Mouse (Mus musculus): ENCODE data around the gene Olfr393. TPM values are rescaled to one million over a fixed set of nuclear protein-coding genes. Genes with fewer than 3 reads are reported as not detected.

Olfr393 gene
- not detected in 2 replicates for polyA plus RNA-seq (2012; rRNA removed)

DNA sequence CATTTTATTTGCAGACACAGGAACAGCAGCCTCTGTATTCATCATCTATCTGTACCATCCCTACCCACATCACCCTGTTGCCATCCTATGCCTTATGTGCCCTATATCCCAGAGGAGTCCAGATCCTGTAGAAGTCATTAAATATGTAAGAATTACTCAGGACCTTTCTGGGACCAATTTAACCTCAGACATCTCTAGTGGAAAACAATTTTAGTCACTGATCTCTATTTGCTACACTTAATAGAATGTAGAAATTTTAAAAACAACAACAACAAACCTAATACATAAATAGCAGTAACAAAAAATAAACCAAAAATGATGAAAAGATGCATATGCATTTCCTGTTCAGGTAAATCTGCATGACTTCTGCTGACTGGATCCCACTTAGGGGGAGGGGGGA lies at the start of gene Olfr393:
Gene Olfr393, minus strand, starts transcription at position 101 of the 400 bp plus-strand sequence.
- Histone ChIP-seq H3K4me1 (ENCODE audit: control insufficient read depth, insufficient read depth, insufficient read length) (no peaks in the 10 kb centered on the region), H3K36me3 (ENCODE audit: control insufficient read depth, insufficient read depth, low read length) (no peaks in the 10 kb centered on the region), H3K27me3 (ENCODE audit: control insufficient read depth, insufficient read depth, low read length) (no peaks in the 10 kb centered on the region), H3K4me3 (ENCODE audit: extremely low read depth, insufficient read depth, insufficient read length) (no peak within 1 kb of the TSS), H3K27ac (ENCODE audit: insufficient read depth, low read length) (no peak within 1 kb of the TSS)
- no peak for TF ChIP-seq POLR2A (IDR thresholded peaks at IDR 0.05; ENCODE audit: low read depth, low read length)
- TF ChIP-seq CTCF (IDR thresholded peaks at IDR 0.05; ENCODE audit: extremely low read depth, insufficient read depth, insufficient read length, insufficient replicate concordance), result no peak
- no peak for DNase-seq (ENCODE audit: low read depth in 1 of 2, low spot score in 2 of 2)

DNA sequence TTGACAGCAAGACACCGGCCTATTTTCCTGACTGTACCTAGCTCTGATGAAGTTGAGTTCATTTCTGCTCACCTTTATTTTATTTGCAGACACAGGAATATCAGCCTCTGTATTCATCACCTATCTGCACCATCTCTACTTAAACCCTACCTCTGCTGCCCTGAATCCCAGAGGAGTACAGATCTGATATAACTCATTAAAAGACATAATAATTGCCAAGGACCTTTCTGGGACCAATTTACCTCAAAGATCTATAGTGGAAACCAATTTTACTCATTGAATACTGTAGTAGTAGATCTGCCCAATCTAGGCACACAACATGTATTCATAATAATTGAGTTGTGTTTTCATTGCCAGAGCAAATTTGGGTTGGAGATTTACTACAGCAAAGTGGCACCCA lies 39.4 kb upstream of the Olfr393 start, which contains the start of gene Olfr394:
Gene Olfr394, minus strand, starts transcription at position 101 of the 400 bp plus-strand sequence.
- H3K27ac ChIP-seq (ENCODE audit: insufficient read depth, low read length), result no peak within 1 kb of the TSS
- H3K27me3 ChIP-seq (ENCODE audit: control insufficient read depth, insufficient read depth, low read length), result no peaks in the 10 kb centered on the region
- DNase-seq (ENCODE audit: low read depth in 1 of 2, low spot score in 2 of 2), result no peak
- WGBS, result 95% methylated on average over 1 of the region's 1 CpGs
- no peaks in the 10 kb centered on the region for H3K4me1 ChIP-seq (ENCODE audit: control insufficient read depth, insufficient read depth, insufficient read length)
- TF ChIP-seq CTCF (IDR thresholded peaks at IDR 0.05; ENCODE audit: extremely low read depth, insufficient read depth, insufficient read length, insufficient replicate concordance) (no peak), POLR2A (IDR thresholded peaks at IDR 0.05; ENCODE audit: low read depth, low read length) (no peak)
- no peaks in the 10 kb centered on the region for H3K36me3 ChIP-seq (ENCODE audit: control insufficient read depth, insufficient read depth, low read length)
- H3K4me3 ChIP-seq (ENCODE audit: extremely low read depth, insufficient read depth, insufficient read length), result no peak within 1 kb of the TSS

DNA sequence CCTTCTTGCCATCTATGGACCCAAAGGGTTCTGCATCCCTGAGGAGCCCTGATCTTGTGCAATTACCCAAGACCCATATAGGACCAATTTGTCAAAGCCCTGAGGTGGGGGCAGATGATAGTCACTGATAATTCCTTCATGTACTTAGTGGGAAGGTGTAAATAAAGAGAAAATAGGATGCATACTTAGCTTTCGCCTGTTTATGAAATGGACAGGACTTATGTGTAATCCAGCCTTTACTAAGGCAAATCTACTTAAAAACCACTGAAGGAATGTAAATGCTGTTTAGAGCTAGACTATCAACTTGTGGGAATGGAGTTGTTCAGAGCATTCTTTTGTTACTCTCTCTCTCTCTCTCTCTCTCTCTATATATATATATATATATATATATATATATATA lies 34.3 kb downstream of the Olfr393 start, which contains the start of gene Olfr392:
Gene Olfr392, minus strand, starts transcription at position 101 of the 400 bp plus-strand sequence.
- 89% methylated on average over 1 of the region's 1 CpGs for WGBS
- TF ChIP-seq POLR2A (IDR thresholded peaks at IDR 0.05; ENCODE audit: low read depth, low read length) (no peak), CTCF (IDR thresholded peaks at IDR 0.05; ENCODE audit: extremely low read depth, insufficient read depth, insufficient read length, insufficient replicate concordance) (no peak)
- H3K36me3 ChIP-seq (ENCODE audit: control insufficient read depth, insufficient read depth, low read length), result no peaks in the 10 kb centered on the region
- H3K4me1 ChIP-seq (ENCODE audit: control insufficient read depth, insufficient read depth, insufficient read length), result no peaks in the 10 kb centered on the region
- no peak for DNase-seq (ENCODE audit: low read depth in 1 of 2, low spot score in 2 of 2)
- no peak within 1 kb of the TSS for H3K27ac ChIP-seq (ENCODE audit: insufficient read depth, low read length)
- no peaks in the 10 kb centered on the region for H3K27me3 ChIP-seq (ENCODE audit: control insufficient read depth, insufficient read depth, low read length)
- no peak within 1 kb of the TSS for H3K4me3 ChIP-seq (ENCODE audit: extremely low read depth, insufficient read depth, insufficient read length)

DNA sequence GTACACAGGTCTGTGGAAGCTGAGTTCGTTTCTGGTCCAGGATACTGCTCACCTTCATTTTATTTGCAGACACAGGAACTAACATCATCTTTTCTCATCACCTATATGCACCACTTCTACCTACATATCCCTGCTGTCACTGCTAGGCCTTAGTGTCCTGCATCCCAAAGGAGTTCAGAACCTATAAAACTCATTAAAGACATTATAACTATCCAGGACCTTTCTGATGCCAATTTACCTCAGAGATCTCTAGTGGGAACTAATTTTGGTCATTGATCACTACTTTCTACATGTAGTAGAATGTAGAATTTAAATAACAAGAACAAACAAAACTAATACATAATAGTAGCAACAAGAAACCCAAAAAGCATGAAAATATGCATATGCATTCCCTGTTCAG lies 48.3 kb downstream of the Olfr393 start, which contains the start of gene Olfr391-ps:
Gene Olfr391-ps, minus strand, starts transcription at position 101 of the 400 bp plus-strand sequence.
- no peak for DNase-seq (ENCODE audit: low read depth in 1 of 2, low spot score in 2 of 2)
- no peak for TF ChIP-seq CTCF (IDR thresholded peaks at IDR 0.05; ENCODE audit: extremely low read depth, insufficient read depth, insufficient read length, insufficient replicate concordance)
- TF ChIP-seq POLR2A (IDR thresholded peaks at IDR 0.05; ENCODE audit: low read depth, low read length), result no peak
- H3K4me1 ChIP-seq (ENCODE audit: control insufficient read depth, insufficient read depth, insufficient read length), result no peaks in the 10 kb centered on the region
- H3K4me3 ChIP-seq (ENCODE audit: extremely low read depth, insufficient read depth, insufficient read length), result no peak within 1 kb of the TSS
- 15% methylated on average over 1 of the region's 1 CpGs for WGBS
- no peak within 1 kb of the TSS for H3K27ac ChIP-seq (ENCODE audit: insufficient read depth, low read length)
- H3K27me3 ChIP-seq (ENCODE audit: control insufficient read depth, insufficient read depth, low read length), result no peaks in the 10 kb centered on the region
- H3K36me3 ChIP-seq (ENCODE audit: control insufficient read depth, insufficient read depth, low read length), result no peaks in the 10 kb centered on the region

Other genes with a start within 250 kb of the Olfr393 start
- not detected in 2 replicates for gene Zfp735, start 162.7 kb downstream of the Olfr393 start, polyA plus RNA-seq (2012; rRNA removed)
- not detected in 2 replicates for gene Olfr389, start 70.7 kb downstream of the Olfr393 start, polyA plus RNA-seq (2012; rRNA removed)
- gene Olfr390, start 68.5 kb downstream of the Olfr393 start, polyA plus RNA-seq (2012; rRNA removed), result not detected in 2 replicates
- gene Olfr391-ps, start 48.4 kb downstream of the Olfr393 start, polyA plus RNA-seq (2012; rRNA removed), result not detected in 2 replicates
- not detected in 2 replicates for gene Olfr392, start 34.4 kb downstream of the Olfr393 start, polyA plus RNA-seq (2012; rRNA removed)
- gene Olfr394, start 39.3 kb upstream of the Olfr393 start, polyA plus RNA-seq (2012; rRNA removed), result not detected in 2 replicates
- gene Olfr395, start 57.8 kb upstream of the Olfr393 start, polyA plus RNA-seq (2012; rRNA removed), result not detected in 2 replicates
- not detected in 2 replicates for gene Olfr23, start 85.2 kb upstream of the Olfr393 start, polyA plus RNA-seq (2012; rRNA removed)
- gene Olfr397, start 109.4 kb upstream of the Olfr393 start, polyA plus RNA-seq (2012; rRNA removed), result not detected in 2 replicates
- gene Olfr398, start 139.0 kb upstream of the Olfr393 start, polyA plus RNA-seq (2012; rRNA removed), result not detected in 2 replicates
- not detected in 2 replicates for gene Olfr139, start 205.1 kb upstream of the Olfr393 start, polyA plus RNA-seq (2012; rRNA removed)
- gene Olfr399, start 205.2 kb upstream of the Olfr393 start, polyA plus RNA-seq (2012; rRNA removed), result not detected in 2 replicates
- not detected in 2 replicates for gene Zfp616, start 218.5 kb upstream of the Olfr393 start, polyA plus RNA-seq (2012; rRNA removed)

All from spleen, adult 2 months (tissue).